31 mouse cellular contexts compared by ENCODE assay signal in the genomic region with DNA sequence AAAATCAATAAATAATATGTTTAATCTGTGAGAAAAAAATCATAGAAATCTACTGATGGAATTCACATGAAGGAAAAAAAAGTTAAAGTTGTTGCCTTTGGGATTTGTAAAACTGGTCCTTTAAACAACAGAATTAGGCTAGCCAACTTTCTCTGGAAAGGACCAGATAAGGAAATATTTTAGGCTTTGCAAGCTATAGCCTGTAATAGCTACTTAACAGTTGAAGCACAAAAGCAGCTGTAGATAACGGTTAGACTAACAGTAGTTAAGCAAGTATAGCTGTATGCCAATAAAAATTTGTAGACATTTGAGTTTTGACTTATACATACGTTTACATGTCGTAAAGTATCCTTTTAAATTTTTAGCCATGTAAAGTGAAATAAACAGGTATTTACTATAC. TPM values are rescaled to one million over a fixed set of nuclear protein-coding genes. Genes with fewer than 3 reads are reported as not detected.
"Had no signal": no experiment of that assay in that cellular context is flagged by ENCODE, and none has a peak within 500 bp of the region (broad histone marks: within the 10 kb centered on the region; RNA-seq: fewer than 3 reads in every experiment).

No protein-coding gene starts in this region.

- H3K4me2 ChIP-seq: limb, embryonic 12.5 days; limb, embryonic 13.5 days; limb, embryonic 15.5 days; liver, embryonic 11.5 days; liver, embryonic 12.5 days; liver, embryonic 13.5 days; liver, embryonic 15.5 days; lung, embryonic 14.5 days; lung, embryonic 15.5 days; midbrain, embryonic 12.5 days; midbrain, embryonic 13.5 days; midbrain, embryonic 15.5 days had no signal

- H3K27me3 ChIP-seq: limb, embryonic 12.5 days; limb, embryonic 13.5 days; limb, embryonic 15.5 days; liver, embryonic 12.5 days; liver, embryonic 13.5 days; liver, embryonic 15.5 days; lung, embryonic 15.5 days; megakaryocyte, embryonic 14.5 days; midbrain, embryonic 12.5 days; midbrain, embryonic 13.5 days; midbrain, embryonic 15.5 days had no signal

- H3K4me3 ChIP-seq: left cerebral cortex, adult 2 months; limb, embryonic 10.5 days; limb, embryonic 12.5 days; limb, embryonic 13.5 days; limb, embryonic 15.5 days; liver, embryonic 12.5 days; liver, embryonic 13.5 days; liver, embryonic 15.5 days; lung, embryonic 15.5 days; megakaryocyte, embryonic 14.5 days; midbrain, embryonic 10.5 days; midbrain, embryonic 12.5 days; midbrain, embryonic 13.5 days; midbrain, embryonic 15.5 days; myocyte had no signal

- H3K4me1 ChIP-seq: limb, embryonic 10.5 days; limb, embryonic 12.5 days; limb, embryonic 13.5 days; limb, embryonic 15.5 days; liver, embryonic 12.5 days; liver, embryonic 13.5 days; liver, embryonic 15.5 days; lung, embryonic 15.5 days; megakaryocyte, embryonic 14.5 days; midbrain, embryonic 10.5 days; midbrain, embryonic 12.5 days; midbrain, embryonic 13.5 days; midbrain, embryonic 15.5 days had no signal

- H3K9me3 ChIP-seq: limb, embryonic 10.5 days; limb, embryonic 12.5 days; limb, embryonic 13.5 days; limb, embryonic 15.5 days; liver, embryonic 12.5 days; liver, embryonic 13.5 days; liver, embryonic 15.5 days; lung, embryonic 15.5 days; megakaryocyte, embryonic 14.5 days; midbrain, embryonic 10.5 days; midbrain, embryonic 12.5 days; midbrain, embryonic 13.5 days; midbrain, embryonic 15.5 days had no signal

- ATAC-seq: liver, embryonic 12.5 days; liver, postnatal 0 days; lung, postnatal 0 days; midbrain, embryonic 13.5 days; midbrain, embryonic 15.5 days; midbrain, embryonic 16.5 days had no signal

- H3K9ac ChIP-seq: limb, embryonic 12.5 days; limb, embryonic 13.5 days; limb, embryonic 15.5 days; liver, embryonic 12.5 days; liver, embryonic 13.5 days; liver, embryonic 14.5 days; liver, embryonic 15.5 days; liver, postnatal 0 days; lung, embryonic 14.5 days; lung, embryonic 15.5 days; midbrain, embryonic 12.5 days; midbrain, embryonic 13.5 days; midbrain, embryonic 15.5 days had no signal

- H3K27ac ChIP-seq: left cerebral cortex, adult 2 months; limb, embryonic 10.5 days; limb, embryonic 12.5 days; limb, embryonic 13.5 days; limb, embryonic 15.5 days; liver, embryonic 12.5 days; liver, embryonic 13.5 days; liver, embryonic 14.5 days; liver, embryonic 15.5 days; lung, embryonic 15.5 days; macrophage; midbrain, embryonic 10.5 days; midbrain, embryonic 12.5 days; midbrain, embryonic 13.5 days; midbrain, embryonic 15.5 days had no signal

- DNase-seq: left cerebral cortex, postnatal 4 days; liver; liver, embryonic 13.5 days; liver, postnatal 0 days; lung, adult 18-20 months; lung, adult 2 months; lung, embryonic 14.5 days; lung, postnatal 10 days; lung, postnatal 14 days; lung, postnatal 36 days; lung, postnatal 4 days; midbrain, embryonic 14.5 days had no signal

RNA-seq across cellular contexts. Expression of a gene that starts 11.2 kb away (rescaled TPM):
- polyA plus RNA-seq: macrophage had no signal
